Mouse (Mus musculus) heart, embryonic 16.5 days (tissue): ENCODE results near the gene Lgals7. TPM values are rescaled to one million over a fixed set of nuclear protein-coding genes. Genes with fewer than 3 reads are reported as not detected.

Experiments
- ATAC-seq: fragments of 200-750 bp; cut with Nextera tagmentation; replicated peaks from 2 replicates; pipeline ENCODE4 v1.8.0; 2017; ENCODE audit warnings: moderate number of reproducible peaks; ENCODE audit not compliant: insufficient read depth, low FRiP score; ENCODE audit errors: extremely low read depth
- H3K27ac ChIP-seq: fragments of 300-500 bp; sonication (generic); 2 replicates; pipeline ENCODE4 v1.5.1; 2014; ENCODE audit warnings: mild to moderate bottlenecking, low read length, control low read depth, moderate library complexity
- H3K27me3 ChIP-seq: fragments of 300-500 bp; sonication (generic); 2 replicates; pipeline ENCODE4 v1.6.1; 2014; ENCODE audit warnings: low read length, mixed read lengths; ENCODE audit not compliant: control insufficient read depth, insufficient read depth
- H3K36me3 ChIP-seq: fragments of 300-500 bp; sonication (generic); 2 replicates; pipeline ENCODE4 v1.6.1; 2014; ENCODE audit not compliant: control insufficient read depth, insufficient read depth
- H3K4me1 ChIP-seq: fragments of 300-500 bp; sonication (generic); 2 replicates; pipeline ENCODE4 v1.6.1; 2014; ENCODE audit warnings: low read length, mixed read lengths; ENCODE audit not compliant: control insufficient read depth, insufficient read depth
- H3K4me2 ChIP-seq: fragments of 300-500 bp; sonication (generic); 2 replicates; pipeline ENCODE4 v1.6.1; 2014; ENCODE audit warnings: low read depth, mild to moderate bottlenecking, control low read depth, low read length
- H3K4me3 ChIP-seq: fragments of 300-500 bp; sonication (generic); 2 replicates; pipeline ENCODE4 v1.5.1; 2014; ENCODE audit warnings: mild to moderate bottlenecking, control low read depth, low read length
- H3K9ac ChIP-seq: fragments of 300-500 bp; sonication (generic); 2 replicates; pipeline ENCODE4 v1.6.1; 2014; ENCODE audit warnings: low read length, control low read depth
- H3K9me3 ChIP-seq: fragments of 300-500 bp; sonication (generic); replicated peaks from 2 replicates; pipeline ENCODE4 v1.6.1; 2016; ENCODE audit warnings: low read length; ENCODE audit not compliant: control insufficient read depth
- WGBS: fragments of 180-500 bp; shearing (Covaris S2); extraction: QIAGEN DNeasy Blood & Tissue Kit; methylation state at CpG from one replicate; pipeline ENCODE4 v1.1.7; 2014; 5-methylcytosine and 5-hydroxymethylcytosine counted together
- polyA plus RNA-seq: library from polyadenylated mRNA; unstranded; fragments of >200 nt; fragmentation: Nextera tagmentation; extraction: Ambion mirVana; gene quantifications from 2 replicates; pipeline ENCODE4 v1.2.1, GENCODE M21; 2015

The Lgals7 gene
- polyA plus RNA-seq, 1 experiment from 2014 or later, result 2.1 TPM

DNA sequence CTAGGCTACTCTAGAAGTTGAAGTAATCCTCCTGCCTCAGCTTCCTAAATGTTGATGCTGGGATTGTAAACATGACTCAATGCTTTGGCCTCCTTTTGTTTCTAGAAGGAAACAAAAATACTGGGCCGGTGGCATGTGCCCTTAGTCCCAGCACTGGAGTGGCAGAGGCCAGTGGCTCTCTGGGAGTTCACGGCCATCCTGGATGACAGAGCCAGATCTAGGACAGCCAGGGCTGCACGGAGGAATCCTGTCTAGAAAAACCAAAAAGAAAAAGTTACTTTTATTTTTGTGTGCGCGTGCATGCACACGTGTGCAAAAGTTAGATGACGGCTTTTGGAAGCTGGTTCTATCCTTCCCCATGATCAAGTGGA, 37.3 kb upstream of the Lgals7 start:
- Histone ChIP-seq H3K27me3 (no peaks in the 10 kb centered on the region), H3K9me3 (no peaks in the 10 kb centered on the region), H3K27ac (peak overlapping the region; percentile 95), H3K4me1 (peaks cover 27% of the 10 kb centered on the region), H3K4me2 (peak overlapping the region; percentile 65), H3K4me3 (no peak overlapping the region; the same call in 1 of the 2 replicates), H3K36me3 (peaks cover 27% of the 10 kb centered on the region), H3K9ac (peak overlapping the region; percentile 71)
- WGBS, result 90% methylated on average over 7 of the region's 7 CpGs
- no peak for ATAC-seq

DNA sequence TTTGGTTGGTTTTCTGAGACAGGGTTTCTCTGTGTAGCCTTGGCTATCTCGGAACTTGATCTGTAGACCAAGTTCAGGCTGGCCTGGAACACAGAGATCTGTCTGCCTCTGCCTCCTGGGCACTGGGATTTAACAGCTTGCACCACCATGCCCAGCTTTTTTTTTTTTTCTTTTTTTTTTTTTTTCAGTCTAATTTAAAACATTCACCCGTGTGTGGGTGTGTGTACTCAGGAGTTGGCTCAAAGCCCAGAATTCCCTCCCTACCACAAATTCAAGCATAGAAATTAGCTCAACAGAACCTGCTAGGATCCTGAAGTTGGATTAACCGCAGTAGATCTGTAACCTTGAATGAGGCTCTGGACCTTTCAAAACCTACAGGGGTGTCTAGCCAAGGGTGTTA, 36.3 kb upstream of the Lgals7 start:
- Histone ChIP-seq H3K4me3 (no peak overlapping the region), H3K9ac (no peak overlapping the region), H3K27ac (no peak overlapping the region; the same call in 1 of the 2 replicates), H3K27me3 (no peaks in the 10 kb centered on the region), H3K4me2 (no peak overlapping the region), H3K36me3 (peaks cover 22% of the 10 kb centered on the region), H3K9me3 (no peaks in the 10 kb centered on the region), H3K4me1 (peaks cover 26% of the 10 kb centered on the region)
- WGBS, result 36% methylated on average over 3 of the region's 3 CpGs
- ATAC-seq, result no peak

DNA sequence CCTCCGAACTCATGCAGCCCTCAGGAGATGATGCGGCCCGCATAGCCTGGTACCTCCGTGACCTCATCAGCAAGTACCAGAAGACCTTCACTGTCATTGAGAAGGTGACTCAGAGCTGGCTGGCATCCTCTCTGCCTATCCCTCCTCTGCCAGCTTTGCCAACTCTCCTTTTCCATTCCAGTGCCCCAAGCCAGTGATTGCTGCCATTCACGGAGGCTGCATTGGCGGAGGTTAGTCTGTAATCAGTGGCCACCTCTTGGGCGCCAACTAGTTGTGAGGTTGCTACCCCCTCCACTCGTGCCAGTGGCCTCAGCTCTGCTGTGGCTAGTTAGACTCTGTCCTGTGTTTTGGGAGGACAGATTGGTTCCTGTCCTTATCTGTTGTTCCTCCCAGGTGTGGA, 33.8 kb upstream of the Lgals7 start:
- Histone ChIP-seq H3K36me3 (peaks cover 20% of the 10 kb centered on the region), H3K9ac (no peak overlapping the region), H3K27ac (no peak overlapping the region), H3K9me3 (no peaks in the 10 kb centered on the region), H3K4me2 (no peak overlapping the region), H3K27me3 (no peaks in the 10 kb centered on the region), H3K4me3 (no peak overlapping the region), H3K4me1 (peaks cover 19% of the 10 kb centered on the region)
- ATAC-seq, result no peak
- 94% methylated on average over 8 of the region's 8 CpGs for WGBS

DNA sequence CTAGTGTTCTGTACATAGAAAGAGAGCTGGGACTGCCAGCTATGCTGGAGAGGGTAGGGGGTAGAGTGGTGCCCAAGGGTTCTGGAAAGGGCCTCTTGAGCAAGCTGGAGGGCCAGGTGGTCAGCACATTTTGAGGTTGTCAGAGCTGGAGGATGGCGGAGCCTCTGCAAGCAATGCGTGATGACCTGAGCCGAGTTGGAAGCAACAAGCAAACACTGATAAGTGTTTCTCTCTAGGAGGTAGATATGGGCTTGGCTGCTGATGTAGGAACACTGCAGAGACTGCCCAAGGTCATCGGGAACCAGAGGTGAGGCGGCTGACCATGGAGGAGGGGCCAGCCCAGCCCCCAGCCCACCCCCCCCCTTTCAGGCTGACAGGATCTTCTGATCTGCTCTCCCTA, 32.7 kb upstream of the Lgals7 start:
- H3K27me3 ChIP-seq, result no peaks in the 10 kb centered on the region
- 37% methylated on average over 5 of the region's 5 CpGs for WGBS
- H3K4me1 ChIP-seq, result peaks cover 15% of the 10 kb centered on the region
- H3K36me3 ChIP-seq, result peaks cover 20% of the 10 kb centered on the region
- H3K9me3 ChIP-seq, result no peaks in the 10 kb centered on the region
- H3K27ac ChIP-seq, result no peak overlapping the region
- ATAC-seq, result no peak
- H3K9ac ChIP-seq, result no peak overlapping the region
- H3K4me3 ChIP-seq, result no peak overlapping the region
- H3K4me2 ChIP-seq, result no peak overlapping the region

- ATAC-seq, result no peak
- Histone ChIP-seq H3K4me2 (no peak overlapping the region), H3K9me3 (no peaks in the 10 kb centered on the region), H3K27ac (no peak overlapping the region), H3K27me3 (no peaks in the 10 kb centered on the region), H3K9ac (no peak overlapping the region), H3K36me3 (peaks cover 17% of the 10 kb centered on the region), H3K4me3 (no peak overlapping the region), H3K4me1 (peaks cover 9% of the 10 kb centered on the region)
- 77% methylated on average over 17 of the region's 17 CpGs for WGBS
These were observed 32.1 kb upstream of the Lgals7 start for GRCm38 (mm10) chr7:28831411-28832125.

DNA sequence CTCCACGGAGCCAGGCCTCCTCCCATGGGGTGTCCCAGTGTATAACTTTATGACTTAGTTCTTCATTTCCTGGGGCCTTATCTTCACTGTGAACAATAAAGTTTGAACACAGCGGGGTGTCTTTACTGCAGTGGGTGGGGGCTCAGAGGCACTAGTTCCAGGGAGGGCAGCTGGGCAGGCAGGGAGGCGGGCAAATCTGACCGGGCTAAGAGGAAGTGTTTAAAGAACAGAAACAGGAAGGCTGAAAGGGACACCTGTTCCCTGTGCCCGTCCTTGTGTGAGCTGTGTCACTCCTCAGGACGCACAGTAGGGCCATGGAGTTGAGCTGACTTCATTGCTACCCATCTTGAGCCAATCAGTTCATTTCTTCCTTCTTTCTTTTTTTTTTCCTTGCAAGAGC, 31.5 kb upstream of the Lgals7 start:
- no peak for ATAC-seq
- Histone ChIP-seq H3K4me1 (peaks cover 8% of the 10 kb centered on the region; the same call in 1 of the 2 replicates), H3K36me3 (peaks cover 17% of the 10 kb centered on the region), H3K9me3 (no peaks in the 10 kb centered on the region), H3K27ac (no peak overlapping the region), H3K27me3 (no peaks in the 10 kb centered on the region), H3K9ac (no peak overlapping the region), H3K4me3 (no peak overlapping the region), H3K4me2 (no peak overlapping the region)
- 60% methylated on average over 6 of the region's 6 CpGs for WGBS

GRCm38 (mm10) chr7:28833723-28834347, 29.8 kb upstream of the Lgals7 start, which contains the start of gene Lgals4:
TSS of gene Lgals4 (plus strand) at chr7:28833854.
- Histone ChIP-seq H3K27me3 (no peaks in the 10 kb centered on the region), H3K4me3 (no peak within 1 kb of the TSS), H3K4me1 (peaks cover 8% of the 10 kb centered on the region; the same call in 1 of the 2 replicates), H3K9me3 (no peaks in the 10 kb centered on the region), H3K9ac (no peak within 1 kb of the TSS), H3K27ac (no peak within 1 kb of the TSS), H3K4me2 (no peak within 1 kb of the TSS), H3K36me3 (peaks cover 17% of the 10 kb centered on the region)
- no peak for ATAC-seq
- WGBS, result 81% methylated on average over 6 of the region's 6 CpGs

- Histone ChIP-seq H3K27ac (no peak overlapping the region), H3K4me1 (no peaks in the 10 kb centered on the region), H3K9me3 (no peaks in the 10 kb centered on the region), H3K36me3 (no peaks in the 10 kb centered on the region), H3K4me3 (no peak overlapping the region), H3K4me2 (no peak overlapping the region), H3K27me3 (no peaks in the 10 kb centered on the region), H3K9ac (no peak overlapping the region)
- 78% methylated on average over 5 of the region's 5 CpGs for WGBS
- no peak for ATAC-seq
These were observed 26.7 kb upstream of the Lgals7 start for GRCm38 (mm10) chr7:28836936-28837335.

- H3K9me3 ChIP-seq, result no peaks in the 10 kb centered on the region
- no peaks in the 10 kb centered on the region for H3K36me3 ChIP-seq
- no peak for ATAC-seq
- 72% methylated on average over 9 of the region's 9 CpGs for WGBS
- H3K4me2 ChIP-seq, result no peak overlapping the region
- no peak overlapping the region for H3K27ac ChIP-seq
- H3K4me1 ChIP-seq, result no peaks in the 10 kb centered on the region
- H3K27me3 ChIP-seq, result no peaks in the 10 kb centered on the region
- no peak overlapping the region for H3K4me3 ChIP-seq
- no peak overlapping the region for H3K9ac ChIP-seq
These were observed 25.3 kb upstream of the Lgals7 start for GRCm38 (mm10) chr7:28838331-28838730.
